Mouse (Mus musculus) G1E (cell line): ENCODE measurements around the gene Nbeal2.

Source experiments
- CTCF ChIP-seq: IDR thresholded peaks from 2 replicates; pipeline ENCODE4 v1.5.1; 2012; ENCODE audit warnings: low read depth, low read length, inconsistent platforms, mixed read lengths
- GATA1 ChIP-seq: IDR thresholded peaks from 2 replicates; pipeline ENCODE4 v1.6.1; 2012; ENCODE audit warnings: borderline replicate concordance, low read length, inconsistent platforms, mixed read lengths
- GATA2 ChIP-seq: IDR thresholded peaks from 2 replicates; pipeline ENCODE4 v1.6.1; 2012; ENCODE audit warnings: low read depth, low read length, inconsistent platforms, borderline replicate concordance
- POLR2AphosphoS5 ChIP-seq: IDR thresholded peaks from 2 replicates; pipeline ENCODE4 v1.6.1; 2012; ENCODE audit warnings: low read depth, low read length, inconsistent platforms; ENCODE audit not compliant: insufficient replicate concordance
- TAL1 ChIP-seq: conservative IDR thresholded peaks from 2 replicates; pipeline ENCODE4 v1.6.1; 2012; ENCODE audit warnings: low read depth, low read length, inconsistent platforms, mixed read lengths

- no peak for TF ChIP-seq CTCF
- no peak for TF ChIP-seq GATA1
- no peak for TF ChIP-seq TAL1
- TF ChIP-seq POLR2AphosphoS5, result no peak
- no peak for TF ChIP-seq GATA2
Measured at GRCm38 (mm10) chr9:110654726-110655650, 1.0 kb upstream of the Nbeal2 start.
